Mouse (Mus musculus) Patski (cell line): ENCODE measurements around the gene Msi2. TPM values are rescaled to one million over a fixed set of nuclear protein-coding genes. Genes with fewer than 3 reads are reported as not detected.

ENCODE experiments used
- ATAC-seq: fragments of 100-300 bp; one replicate; pipeline ENCODE4 v1.8.0; 2021
- CTCF ChIA-PET: fragments of 350-600 bp; sonication (Branson Sonifier 250); formaldehyde crosslinking; loops from one replicate; lab custom pipeline; 2022; ENCODE audit warnings: inconsistent platforms; lab: Charles Lee
- POLR2A ChIA-PET: fragments of 350-600 bp; sonication (Branson Sonifier 250); formaldehyde crosslinking; loops from one replicate; lab custom pipeline; 2022; ENCODE audit warnings: antibody characterized with exemption, inconsistent platforms; lab: Charles Lee
- DNase-seq: peaks from one replicate; pipeline ENCODE4 v3.0.0-alpha.2; 2011; ENCODE audit warnings: low read depth, low spot score
- H3K27me3 ChIP-seq: fragments of 371-371 bp; one replicate; pipeline ENCODE4 v1.5.1; 2021
- CTCF ChIP-seq: fragments of 100-300 bp; IDR thresholded peaks from one replicate; pipeline ENCODE4 v1.5.1; 2021
- in situ Hi-C: fragments of 300-500 bp; cut with MboI; formaldehyde crosslinking; loops from 3 replicates; pipeline ENCODE4 v1.11.1; 2018; ENCODE audit warnings: low pct_unique_long_range_greater_than_20kb, mixed read lengths
- polyA plus RNA-seq: library from polyadenylated mRNA; unstranded; gene quantifications from one replicate; pipeline ENCODE4 v1.2.3, GENCODE M21; 2021

Msi2 gene
- polyA plus RNA-seq, 1 experiment from 2014 or later, result 72.3 TPM

GRCm38 (mm10) chr11:88693905-88694893 lies 24.1 kb downstream of the Msi2 start:
- in situ Hi-C loops, result no loop called here
- no peak for TF ChIP-seq CTCF
- no peak for DNase-seq
- POLR2A ChIA-PET, result interaction anchor here (0.7 to 1.3 kb wide), 2 partner anchors 21 to 374 kb away, joined by 3 read pairs; no protein-coding TSS in a partner anchor
- no peak for ATAC-seq
- no peaks in the 10 kb centered on the region for H3K27me3 ChIP-seq
- CTCF ChIA-PET, result interaction anchor here (0.9 kb wide), 1 partner anchor 12 kb away, joined by 3 read pairs; no protein-coding TSS in a partner anchor

GRCm38 (mm10) chr11:88693002-88693769 lies 25.1 kb downstream of the Msi2 start:
- in situ Hi-C loops, result no loop called here
- POLR2A ChIA-PET, result interaction anchor here (0.7 kb wide), 1 partner anchor 373 kb away, joined by 3 read pairs; no protein-coding TSS in a partner anchor

GRCm38 (mm10) chr11:88692374-88692773 lies 25.9 kb downstream of the Msi2 start:
- ChIA-PET POLR2A (no interaction called here), CTCF (no interaction called here)
- no peaks in the 10 kb centered on the region for H3K27me3 ChIP-seq
- ATAC-seq (no peak), DNase-seq (no peak)
- TF ChIP-seq CTCF, result no peak
- in situ Hi-C loops, result no loop called here

More at GRCm38 (mm10) chr11:88693002-88693769, 25.1 kb downstream of the Msi2 start:
- DNase-seq (no peak), ATAC-seq (no peak)
- no peak for TF ChIP-seq CTCF
- H3K27me3 ChIP-seq, result no peaks in the 10 kb centered on the region
- CTCF ChIA-PET, result no interaction called here

- in situ Hi-C loops, result no loop called here
- ATAC-seq (no peak), DNase-seq (no peak)
- ChIA-PET POLR2A (interaction anchor here (0.8 kb wide), 1 partner anchor 11 kb away, joined by 3 read pairs; no protein-coding TSS in a partner anchor), CTCF (interaction anchor here (1.0 kb wide), 1 partner anchor 136 kb away, joined by 3 read pairs; no protein-coding TSS in a partner anchor)
- no peaks in the 10 kb centered on the region for H3K27me3 ChIP-seq
- no peak for TF ChIP-seq CTCF
Measured at GRCm38 (mm10) chr11:88690556-88691287, 27.6 kb downstream of the Msi2 start.

- CTCF ChIA-PET, result no interaction called here
- no peak for ATAC-seq
Measured at GRCm38 (mm10) chr11:88689831-88690459, 28.4 kb downstream of the Msi2 start.

GRCm38 (mm10) chr11:88688644-88689043 lies 29.7 kb downstream of the Msi2 start:
- H3K27me3 ChIP-seq, result no peaks in the 10 kb centered on the region
- no peak for TF ChIP-seq CTCF
- POLR2A ChIA-PET, result no interaction called here
- CTCF ChIA-PET, result no interaction called here
- DNase-seq, result no peak
- no peak for ATAC-seq
- in situ Hi-C loops, result no loop called here

More at GRCm38 (mm10) chr11:88689831-88690459, 28.4 kb downstream of the Msi2 start:
- no peaks in the 10 kb centered on the region for H3K27me3 ChIP-seq
- TF ChIP-seq CTCF, result no peak
- POLR2A ChIA-PET, result no interaction called here
- in situ Hi-C loops, result no loop called here
- DNase-seq, result no peak

GRCm38 (mm10) chr11:88687711-88688110 lies 30.6 kb downstream of the Msi2 start:
- ATAC-seq (no peak), DNase-seq (no peak)
- POLR2A ChIA-PET, result no interaction called here
- TF ChIP-seq CTCF, result no peak
- CTCF ChIA-PET, result interaction anchor here (1.0 to 1.3 kb wide), 3 partner anchors 55 to 173 kb away, joined by 3 to 4 read pairs (median 3); no protein-coding TSS in a partner anchor
- in situ Hi-C loops, result no loop called here
- H3K27me3 ChIP-seq, result no peaks in the 10 kb centered on the region

GRCm38 (mm10) chr11:88687010-88687409 lies 31.3 kb downstream of the Msi2 start:
- in situ Hi-C loops, result no loop called here
- no peak for ATAC-seq
- no peak for TF ChIP-seq CTCF
- ChIA-PET POLR2A (no interaction called here), CTCF (interaction anchor here (1.0 to 1.3 kb wide), 3 partner anchors 55 to 172 kb away, joined by 3 to 4 read pairs (median 3); no protein-coding TSS in a partner anchor)
- no peak for DNase-seq
- no peaks in the 10 kb centered on the region for H3K27me3 ChIP-seq

- no peaks in the 10 kb centered on the region for H3K27me3 ChIP-seq
Measured at GRCm38 (mm10) chr11:88686061-88686460, 32.3 kb downstream of the Msi2 start.

More at GRCm38 (mm10) chr11:88686061-88686460, 32.3 kb downstream of the Msi2 start:
- ChIA-PET POLR2A (no interaction called here), CTCF (no interaction called here)
- no peak for TF ChIP-seq CTCF
- ATAC-seq, result no peak
- in situ Hi-C loops, result no loop called here
- DNase-seq, result no peak
